Mouse (Mus musculus): Measurements from ENCODE around the gene Tmem53.

The Tmem53 gene

DNA sequence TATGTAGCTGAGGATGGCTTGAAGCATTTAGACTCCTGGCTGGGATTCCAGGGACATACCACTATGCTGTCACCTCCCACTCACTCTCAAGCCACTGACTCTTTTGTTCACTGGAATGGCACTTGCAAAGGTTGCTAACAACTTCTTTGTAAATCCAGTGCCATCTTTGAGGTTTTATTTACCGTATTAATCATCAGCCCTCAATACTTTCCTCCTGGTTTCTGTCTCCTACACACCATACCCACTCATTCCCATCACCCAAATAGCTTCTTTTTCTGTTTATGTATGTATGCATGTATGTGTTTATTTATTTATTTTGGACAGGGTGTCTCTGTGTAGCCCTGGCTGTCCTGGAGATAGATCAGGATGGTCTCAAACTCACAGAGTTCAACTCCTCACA is 769 bp upstream of the Tmem53 start:
- DNase-seq (ENCODE audit: low read depth), result no peak

- DNase-seq (ENCODE audit: low read depth), result no peak
Observed at GRCm38 (mm10) chr4:117252351-117252750, 600 bp downstream of the Tmem53 start.

GRCm38 (mm10) chr4:117252755-117253154 is 1.0 kb downstream of the Tmem53 start:
- DNase-seq (ENCODE audit: low read depth), result peak; percentile 12

DNA sequence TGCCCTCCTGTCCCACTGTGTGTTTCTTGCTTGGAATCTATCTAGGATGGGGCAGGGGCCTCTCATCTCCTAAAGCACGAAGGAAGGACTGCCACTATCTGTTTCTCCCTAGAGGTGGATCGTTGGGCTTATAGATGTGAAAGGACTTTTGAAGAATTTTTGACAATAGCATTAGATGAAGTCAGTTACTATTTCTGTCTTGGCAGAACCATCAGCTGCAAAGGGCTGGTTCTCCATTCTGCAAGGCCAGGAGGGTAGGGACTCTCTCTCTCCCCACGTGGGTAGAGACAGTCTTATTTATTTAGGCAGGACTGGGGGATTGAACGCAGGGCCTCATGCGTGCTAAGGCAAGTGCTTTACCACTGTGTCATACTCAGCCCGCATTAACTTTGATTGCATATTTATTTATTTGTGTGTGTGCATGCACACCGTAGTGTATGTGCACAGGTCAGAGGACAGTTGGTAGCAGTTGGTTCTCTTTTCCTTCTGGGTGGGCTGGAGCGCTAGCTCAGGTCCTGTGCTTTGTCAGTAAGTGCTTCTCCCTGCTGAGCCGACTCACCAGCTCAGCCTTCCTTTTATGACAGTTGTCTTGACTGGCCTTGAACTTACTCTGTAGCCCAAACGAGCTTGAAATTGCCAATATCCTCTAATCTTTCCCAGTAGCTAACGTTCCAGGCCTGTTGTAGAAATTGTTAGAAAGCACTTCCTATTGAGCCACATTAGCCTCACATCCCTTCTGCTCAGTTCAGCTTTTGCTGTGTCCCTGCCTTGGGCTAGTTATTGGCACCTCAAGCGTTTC is 1.7 kb downstream of the Tmem53 start:
- DNase-seq (ENCODE audit: low read depth), result no peak

DNA sequence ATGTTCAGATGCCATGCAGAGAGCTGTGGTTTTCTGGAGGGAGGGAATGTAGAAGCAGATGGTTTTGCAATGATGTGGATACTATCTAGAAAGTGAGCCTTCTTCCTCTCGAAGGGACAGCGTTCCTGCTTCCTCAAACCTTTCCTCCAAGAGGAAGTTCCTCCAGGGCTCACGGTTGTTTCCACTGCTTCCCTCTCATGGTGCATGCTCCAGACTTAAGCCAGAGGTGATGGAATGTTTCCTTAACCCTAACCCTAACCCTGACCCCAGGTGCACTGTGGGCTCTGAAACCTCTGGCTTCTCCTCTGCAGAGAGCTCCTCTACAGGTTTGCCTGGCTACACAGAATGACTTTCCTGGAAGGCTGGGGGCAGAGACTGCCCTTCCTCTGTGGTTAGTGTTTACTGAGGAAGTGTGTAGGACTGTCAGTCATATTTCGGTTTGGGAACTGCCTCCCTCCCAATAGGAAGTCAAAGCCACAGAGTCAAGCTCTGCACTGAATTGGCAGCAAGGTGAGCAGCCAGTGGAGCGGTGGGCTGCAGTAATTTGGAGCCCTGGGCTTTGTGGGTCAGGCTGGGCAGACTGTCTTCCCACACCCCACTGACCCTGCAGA is 2.4 kb downstream of the Tmem53 start:
- DNase-seq (ENCODE audit: low read depth), result no peak

DNA sequence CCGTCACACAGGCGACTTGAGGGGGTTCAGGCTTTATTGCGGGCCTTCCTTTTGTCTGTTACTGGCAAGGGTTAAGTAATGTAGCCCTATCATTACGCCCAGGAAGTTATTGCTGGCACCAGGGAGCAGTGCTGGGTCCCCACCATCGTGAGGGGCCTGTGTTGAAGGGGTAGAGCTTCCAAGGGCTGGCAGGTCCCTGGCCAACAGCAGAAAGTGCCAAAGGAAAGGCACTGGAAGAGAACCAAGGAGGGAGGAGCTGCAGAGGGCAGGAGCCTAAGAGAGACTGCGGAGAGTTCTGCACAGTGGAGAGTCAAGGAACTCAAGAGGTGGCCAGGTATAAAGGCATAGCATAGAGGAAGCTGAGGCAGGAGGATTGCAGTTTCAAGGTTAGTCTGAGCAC is 2.9 kb downstream of the Tmem53 start:
- no peak for DNase-seq (ENCODE audit: low read depth)

DNA sequence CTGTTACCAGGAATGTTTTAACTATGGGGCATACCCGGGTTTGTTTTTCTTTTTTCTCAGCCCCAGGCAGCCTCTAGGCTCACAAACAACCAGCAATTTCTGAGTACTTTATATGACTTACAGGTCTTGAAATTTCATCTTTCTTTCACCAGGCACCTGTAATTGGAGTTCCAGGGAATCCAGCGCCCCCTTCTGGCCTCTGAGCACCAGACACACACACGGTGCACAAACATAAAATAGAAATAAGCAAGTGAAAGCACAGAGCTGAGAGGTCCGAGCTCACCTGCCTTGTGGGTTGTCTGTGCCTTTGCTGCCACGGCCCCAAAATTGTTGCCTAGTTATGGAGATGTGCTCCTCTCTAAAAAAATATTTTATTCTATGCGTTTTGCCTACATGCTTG is 8.2 kb downstream of the Tmem53 start:
- DNase-seq (ENCODE audit: low read depth), result peak; percentile 45

- DNase-seq (ENCODE audit: low read depth), result no peak
Observed at GRCm38 (mm10) chr4:117261222-117261621, 9.5 kb downstream of the Tmem53 start.

- no peak for DNase-seq (ENCODE audit: low read depth)
Observed at GRCm38 (mm10) chr4:117262101-117262913, 10.6 kb downstream of the Tmem53 start.

- DNase-seq (ENCODE audit: low read depth), result no peak
Observed at GRCm38 (mm10) chr4:117262987-117263386, 11.2 kb downstream of the Tmem53 start.

DNA sequence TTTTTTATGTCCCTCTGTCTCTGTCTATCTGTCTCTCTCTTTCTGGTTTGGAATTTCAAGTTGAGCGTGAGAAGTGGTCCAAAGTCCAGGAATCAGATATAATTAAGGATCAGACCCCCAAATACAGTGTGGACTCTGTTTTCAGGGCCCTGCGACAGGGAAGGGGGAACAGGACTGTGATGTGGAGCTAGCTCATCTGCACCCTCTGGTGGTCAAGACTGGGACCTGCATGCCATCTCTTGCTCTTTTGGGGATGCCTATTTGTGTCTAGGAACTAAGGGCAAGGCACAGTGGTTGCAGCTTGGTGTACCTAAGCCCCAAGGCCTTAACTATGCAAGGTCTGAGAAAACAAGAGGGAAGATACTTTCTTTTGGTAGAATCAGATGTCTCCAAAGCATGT is 15.5 kb downstream of the Tmem53 start:
- peak; percentile 81 for DNase-seq (ENCODE audit: low read depth)

DNA sequence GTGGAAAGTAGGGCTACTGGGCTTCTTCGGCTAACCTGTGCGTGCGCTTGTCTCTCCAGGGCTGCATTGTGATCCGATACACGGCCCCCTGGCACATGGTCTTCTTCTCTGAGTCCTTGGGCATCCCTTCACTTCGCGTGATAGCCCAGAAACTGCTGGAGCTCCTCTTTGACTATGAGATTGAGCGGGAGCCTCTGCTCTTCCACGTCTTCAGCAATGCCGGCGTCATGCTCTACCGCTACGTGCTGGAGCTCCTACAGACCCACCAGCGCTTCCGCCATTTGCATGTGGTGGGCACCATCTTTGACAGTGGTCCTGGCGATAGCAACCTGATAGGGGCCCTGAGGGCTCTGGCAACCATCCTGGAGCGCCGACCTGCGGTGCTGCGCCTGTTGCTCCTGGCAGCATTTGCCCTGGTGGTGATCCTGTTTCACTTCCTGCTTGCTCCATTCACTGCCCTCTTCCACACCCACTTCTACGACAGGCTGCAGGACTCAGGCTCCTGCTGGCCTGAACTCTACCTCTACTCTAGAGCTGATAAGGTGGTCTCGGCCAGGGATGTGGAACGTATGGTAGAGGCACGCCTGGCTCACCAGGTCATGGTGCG is 16.2 kb downstream of the Tmem53 start:
- DNase-seq (ENCODE audit: low read depth), result no peak

DNA sequence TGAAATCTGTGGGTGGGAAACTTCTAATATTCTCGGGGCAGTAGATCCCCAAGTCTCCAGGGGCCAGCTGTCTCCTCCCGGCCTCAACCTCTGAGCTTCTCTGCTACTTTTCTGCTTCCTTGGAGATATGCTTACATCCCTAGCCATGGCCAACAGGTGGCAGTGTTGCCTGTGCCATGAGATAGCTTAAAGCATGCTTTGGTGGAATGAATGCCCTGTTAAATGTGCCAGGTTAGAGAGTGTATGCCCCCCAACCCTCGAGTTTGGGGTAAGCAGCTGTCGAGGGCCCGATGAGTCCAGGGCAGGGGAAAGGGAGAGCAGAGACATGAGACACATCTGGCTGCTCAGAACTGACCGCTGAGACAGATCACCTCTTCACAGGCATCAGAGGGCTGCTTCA is 18.5 kb downstream of the Tmem53 start:
- DNase-seq (ENCODE audit: low read depth), result peak; percentile 81

GRCm38 (mm10) chr4:117272459-117272858 is 20.7 kb downstream of the Tmem53 start:
- DNase-seq (ENCODE audit: low read depth), result no peak

DNA sequence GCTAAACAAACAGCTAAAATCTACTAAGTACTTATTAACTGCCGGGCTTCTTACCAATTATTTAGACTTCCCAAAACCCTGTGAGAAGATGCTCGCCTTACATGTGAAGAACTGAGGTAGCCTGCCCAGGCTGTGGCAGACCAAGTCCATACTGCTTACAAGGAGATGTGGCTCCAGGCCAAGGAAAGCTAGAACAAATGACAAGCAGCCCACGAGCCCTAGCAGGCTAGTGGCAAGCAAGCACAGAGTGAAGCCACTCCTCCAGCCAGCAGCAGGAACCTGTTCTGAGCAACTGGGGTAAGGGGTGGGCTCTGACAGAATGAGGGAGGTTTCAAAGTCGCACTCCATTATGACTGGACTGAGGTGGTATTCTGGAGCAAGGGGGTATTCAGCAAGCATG is 23.0 kb downstream of the Tmem53 start:
- DNase-seq (ENCODE audit: low read depth), result no peak

GRCm38 (mm10) chr4:117276281-117276711 is 24.5 kb downstream of the Tmem53 start:
- DNase-seq (ENCODE audit: low read depth), result no peak

DNA sequence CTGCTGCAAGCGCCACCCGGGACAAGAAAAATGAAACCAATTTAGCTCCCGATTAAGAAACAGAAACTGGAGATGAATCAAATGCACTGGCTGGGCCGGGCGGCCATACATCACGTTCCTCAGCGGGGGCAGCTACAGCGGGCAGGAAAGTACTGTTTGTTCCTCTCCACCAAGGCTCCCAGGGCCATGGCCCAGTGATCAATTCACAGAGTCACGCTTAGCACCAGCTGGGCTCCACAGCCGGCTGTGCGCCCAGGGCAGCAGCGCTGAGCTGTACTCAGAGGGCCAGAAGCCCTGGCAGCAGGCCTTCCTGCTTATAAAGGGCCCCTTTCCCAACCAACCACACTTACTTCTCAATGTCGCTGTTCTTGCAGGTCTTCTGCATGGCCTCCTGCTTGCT is 25.3 kb downstream of the Tmem53 start:
- no peak for DNase-seq (ENCODE audit: low read depth)

DNA sequence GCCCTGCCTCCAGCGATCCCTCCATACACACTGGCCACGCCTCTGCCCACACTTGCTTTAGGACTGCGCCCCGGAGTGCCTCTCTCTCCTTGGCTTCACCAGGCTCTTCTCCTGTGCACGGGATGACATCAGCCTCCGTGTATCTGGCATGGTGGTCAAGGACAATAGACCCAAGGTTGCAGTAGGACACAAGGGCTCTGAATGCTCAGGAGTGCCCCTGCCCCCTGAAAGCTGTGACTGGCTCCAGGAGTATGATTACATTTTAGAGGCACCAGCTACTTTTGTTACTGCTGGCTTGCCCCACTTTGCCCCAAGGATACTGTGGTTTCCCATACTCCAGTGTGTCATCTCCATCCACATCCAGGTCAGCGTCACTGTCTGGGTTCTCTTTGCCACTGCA is 25.9 kb downstream of the Tmem53 start:
- DNase-seq (ENCODE audit: low read depth), result no peak

DNA sequence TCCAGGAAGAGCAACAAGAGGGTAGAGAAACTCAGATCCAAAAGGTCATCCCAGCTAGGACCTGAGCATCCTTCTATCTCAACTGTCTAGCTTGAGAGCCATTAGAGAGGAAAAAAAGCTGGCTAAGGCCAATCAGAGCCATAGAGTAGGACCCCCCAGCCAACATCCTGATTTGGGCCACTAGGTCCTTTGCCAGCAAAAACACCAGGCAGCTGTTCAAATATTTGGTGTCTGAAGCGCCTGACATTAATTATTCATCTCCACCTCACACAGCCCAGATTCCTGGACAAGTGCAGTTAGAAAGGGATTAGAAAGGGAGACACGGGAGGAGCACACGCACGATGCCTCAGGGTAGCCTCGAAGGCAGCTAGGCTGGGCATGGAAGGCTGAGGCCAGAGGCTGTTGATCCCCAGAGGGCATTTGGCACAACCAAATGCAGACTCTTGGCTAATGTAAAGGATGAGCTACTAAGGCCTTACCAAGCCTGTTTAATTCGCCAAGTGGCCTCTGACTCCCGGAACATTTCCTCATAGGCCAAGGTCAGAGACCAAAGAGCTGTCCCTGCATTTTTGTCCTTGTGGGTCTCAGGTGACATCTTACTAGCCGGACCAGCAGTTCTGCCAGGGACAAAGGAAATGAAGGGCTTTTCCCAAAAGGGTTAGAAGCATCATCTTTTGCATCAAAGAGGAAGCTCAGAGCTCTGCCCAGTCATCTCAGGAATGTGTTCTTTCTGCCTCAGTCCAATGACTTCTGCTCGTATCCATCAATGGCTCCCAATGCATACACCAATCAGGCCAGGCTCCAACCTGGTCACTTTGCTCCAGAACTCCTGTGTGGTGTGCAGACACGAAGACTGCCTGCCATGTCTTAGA is 26.9 kb downstream of the Tmem53 start:
- no peak for DNase-seq (ENCODE audit: low read depth)

- no peak for DNase-seq (ENCODE audit: low read depth)
Observed at GRCm38 (mm10) chr4:117279253-117279642, 27.5 kb downstream of the Tmem53 start.

DNA sequence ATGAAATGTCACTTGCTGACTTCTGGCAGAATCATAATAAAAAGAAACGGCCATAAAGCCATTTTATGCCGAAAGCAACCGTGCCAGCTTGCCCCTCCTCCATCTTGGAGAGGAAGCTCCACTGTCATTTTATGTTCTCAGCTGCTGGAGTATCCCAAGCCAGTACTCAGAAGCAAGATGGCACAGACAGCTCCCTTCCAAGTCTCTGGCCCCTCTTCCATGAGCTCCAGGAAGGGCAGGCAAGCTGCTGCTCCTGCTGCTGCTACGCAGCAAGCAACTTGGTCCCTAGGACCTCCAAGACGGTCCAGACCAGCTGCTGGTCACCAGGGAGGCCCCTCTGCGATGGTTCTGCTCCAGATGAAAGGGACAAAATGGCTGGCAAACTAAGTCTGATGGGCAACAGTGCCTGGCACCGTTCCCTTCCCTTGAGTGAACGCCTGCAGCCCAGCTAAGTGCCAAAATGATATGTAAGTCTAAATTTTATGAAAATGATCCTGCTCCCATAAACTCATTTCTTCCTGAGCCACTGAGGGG is 28.7 kb downstream of the Tmem53 start:
- DNase-seq (ENCODE audit: low read depth), result no peak

Measured in induced T-regulatory cell, adult 2 months (primary cell).